Mouse (Mus musculus) CH12.LX (cell line): Measurements from ENCODE around the gene Clmn.

Experiments
- CTCF ChIP-seq, 2 experiments: IDR thresholded peaks in 1 of 2; conservative IDR thresholded peaks in 1 of 2; 2 replicates each; pipeline ENCODE4 v1.5.1; 2011 to 2012; ENCODE audit warnings: low read depth in 2 of 2, low read length in 2 of 2, improper control_type of control experiment in 1 of 2, inconsistent platforms in 1 of 2, mild to moderate bottlenecking in 1 of 2, moderate library complexity in 1 of 2
- KAT2A ChIP-seq: IDR thresholded peaks from 2 replicates; pipeline ENCODE4 v1.6.1; 2012; ENCODE audit warnings: low read length, improper control_type of control experiment, inconsistent platforms; ENCODE audit not compliant: insufficient replicate concordance
- MAFK ChIP-seq: IDR thresholded peaks from 2 replicates; pipeline ENCODE4 v1.6.1; 2011; ENCODE audit warnings: low read length, improper control_type of control experiment; ENCODE audit not compliant: insufficient replicate concordance
- MAX ChIP-seq: IDR thresholded peaks from 2 replicates; pipeline ENCODE4 v1.6.1; 2011; ENCODE audit warnings: low read length, improper control_type of control experiment
- NELFE ChIP-seq: IDR thresholded peaks from 2 replicates; pipeline ENCODE4 v1.6.1; 2011; ENCODE audit warnings: low read depth, low read length, improper control_type of control experiment
- NRF1 ChIP-seq: IDR thresholded peaks from 2 replicates; pipeline ENCODE4 v1.6.1; 2014; ENCODE audit warnings: low read depth, mild to moderate bottlenecking, inconsistent platforms, low read length, improper control_type of control experiment, moderate library complexity
- POLR2A ChIP-seq: IDR thresholded peaks from 2 replicates; pipeline ENCODE4 v1.6.1; 2011; ENCODE audit warnings: low read depth, mild to moderate bottlenecking, improper control_type of control experiment, low read length
- ZKSCAN1 ChIP-seq: IDR thresholded peaks from 2 replicates; pipeline ENCODE4 v1.6.1; 2012; ENCODE audit warnings: low read depth, inconsistent platforms, low read length, improper control_type of control experiment, borderline replicate concordance

DNA sequence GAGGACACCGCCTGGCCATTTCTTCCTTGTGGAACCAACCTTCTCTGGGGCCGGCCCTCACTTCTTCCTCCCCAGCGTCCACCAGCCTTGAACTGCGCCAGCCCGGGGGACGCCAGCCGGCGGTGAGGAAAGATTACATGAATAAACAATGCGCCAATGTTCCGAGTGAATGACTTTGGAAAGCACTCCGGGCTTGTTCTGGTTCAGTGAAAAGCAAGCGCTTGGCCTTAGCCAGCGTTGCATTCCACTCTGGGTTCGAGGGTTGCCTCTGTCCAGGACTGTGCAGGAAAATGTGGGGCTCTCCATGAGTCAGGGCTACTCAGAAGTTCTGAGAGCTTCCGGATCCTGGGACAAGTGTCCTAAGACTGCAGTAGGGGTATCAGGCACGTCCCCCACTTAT is 31.8 kb upstream of the Clmn start:
- no peak for TF ChIP-seq MAX
- TF ChIP-seq MAFK = no peak
- no peak for TF ChIP-seq NRF1
- TF ChIP-seq NELFE = no peak
- TF ChIP-seq POLR2A = no peak
- no peak for TF ChIP-seq CTCF (conservative IDR thresholded peaks at IDR 0.05 in 1 of 2, IDR thresholded peaks at IDR 0.05 in 1 of 2; ENCODE audit: low read depth in 2 of 2, low read length in 2 of 2)
- no peak for TF ChIP-seq ZKSCAN1
- no peak for TF ChIP-seq KAT2A
